Comparison of ENCODE assay signal across 9 mouse cellular contexts in genomic region chr6:18848702-18849061, GRCm38 (mm10). TPM values are rescaled to one million over a fixed set of nuclear protein-coding genes. Genes with fewer than 3 reads are reported as not detected.
DNase-seq lines count a peak whose midpoint lies in the region; ATAC-seq and TF ChIP-seq lines count a peak whose summit lies in the region.
"Had no signal": no experiment of that assay in that cellular context is flagged by ENCODE, and none has a peak within 500 bp of the region (broad histone marks: within the 10 kb centered on the region; RNA-seq: fewer than 3 reads in every experiment).

No protein-coding gene starts in this region.

- peak overlapping the region; percentile 75 for H3K4me2 ChIP-seq in liver, embryonic 13.5 days

- WGBS in cerebellum, adult 2 months: under 1% methylated on average over 28 of the region's 28 CpGs
- under 1% methylated on average over 28 of the region's 28 CpGs for WGBS in thymus, adult 2 months
- under 1% methylated on average over 28 of the region's 28 CpGs for WGBS in liver, embryonic 13.5 days (ENCODE audit: insufficient replicate concordance)

- intact Hi-C loops in gastrocnemius, postnatal 14 days (cut with DNase I; ENCODE audit: low total_unique reads): no loop called here

- peak overlapping the region; percentile 95 for H3K9ac ChIP-seq in liver, embryonic 13.5 days

- H3K4me3 ChIP-seq in cerebellum, adult 2 months (replicated peaks; ENCODE audit: insufficient read depth, low read depth, low read length): peak overlapping the region; percentile 94
- H3K4me3 ChIP-seq in thymus, adult 2 months (ENCODE audit: control insufficient read depth, insufficient read depth, low read length): peak overlapping the region; percentile 54
- peak overlapping the region; percentile 89 for H3K4me3 ChIP-seq in liver, embryonic 13.5 days (replicated peaks)

- H3K9me3 ChIP-seq in liver, embryonic 13.5 days (replicated peaks): no peaks in the 10 kb centered on the region

- no peaks in the 10 kb centered on the region for H3K4me1 ChIP-seq in cerebellum, adult 2 months (ENCODE audit: control insufficient read depth, insufficient read depth, low read length)
- no peaks in the 10 kb centered on the region for H3K4me1 ChIP-seq in thymus, adult 2 months (replicated peaks; ENCODE audit: control insufficient read depth, insufficient read depth, low read length)
- peaks cover 16% of the 10 kb centered on the region for H3K4me1 ChIP-seq in liver, embryonic 13.5 days (replicated peaks)

- ATAC-seq in liver, embryonic 13.5 days (ENCODE audit: low read depth): no peak

- no peak overlapping the region for H3K27ac ChIP-seq in cerebellum, adult 2 months (ENCODE audit: insufficient read depth, low read length)
- peak overlapping the region; percentile 70; the same call in 1 of the 2 replicates for H3K27ac ChIP-seq in thymus, adult 2 months (ENCODE audit: control insufficient read depth, insufficient read depth, low read length)
- H3K27ac ChIP-seq in liver, embryonic 13.5 days: peak overlapping the region; percentile 91

- no peak for TF ChIP-seq POLR2A in cerebellum, adult 2 months (IDR thresholded peaks at IDR 0.05; ENCODE audit: borderline replicate concordance, insufficient read depth, low read length)
- TF ChIP-seq POLR2A in thymus, adult 2 months (IDR thresholded peaks at IDR 0.05; ENCODE audit: control insufficient read depth, extremely low read depth, insufficient read depth, low read length, poor library complexity): no peak

- DNase-seq in cerebellum, adult 2 months: no peak
- DNase-seq in cerebellum, adult 8-10 months: no peak
- no peak for DNase-seq in thymus, adult 2 months
- no peak for DNase-seq in thymus, postnatal 0 days (ENCODE audit: low spot score)
- no peak for DNase-seq in liver, embryonic 13.5 days
- no peak for DNase-seq in frontal cortex, postnatal 36 days (ENCODE audit: low spot score in 2 of 2)
- DNase-seq in gastrocnemius, postnatal 14 days: no peak
- DNase-seq in T-cell, adult 2 months (ENCODE audit: low spot score): no peak

- no peak for TF ChIP-seq CTCF in cerebellum, adult 2 months (IDR thresholded peaks at IDR 0.05; ENCODE audit: borderline replicate concordance, insufficient read depth, low read depth, low read length)
- no peak for TF ChIP-seq CTCF in thymus, adult 2 months (IDR thresholded peaks at IDR 0.05; ENCODE audit: borderline replicate concordance, control insufficient read depth, extremely low read depth, insufficient read depth, low read length, poor library complexity)

- H3K27me3 ChIP-seq in cerebellum, adult 2 months (ENCODE audit: control insufficient read depth, insufficient read depth, low read length): no peaks in the 10 kb centered on the region
- no peaks in the 10 kb centered on the region for H3K27me3 ChIP-seq in thymus, adult 2 months (ENCODE audit: control insufficient read depth, insufficient read depth, low read length)
- H3K27me3 ChIP-seq in liver, embryonic 13.5 days: no peaks in the 10 kb centered on the region

- H3K36me3 ChIP-seq in thymus, adult 2 months (ENCODE audit: control insufficient read depth, insufficient read depth, low read length): peaks cover 28% of the 10 kb centered on the region
- peaks cover 25% of the 10 kb centered on the region for H3K36me3 ChIP-seq in liver, embryonic 13.5 days

RNA-seq across cellular contexts. Expression of gene Lsm8, which starts 0.3 kb away (rescaled TPM):
- polyA plus RNA-seq in cerebellum, adult 2 months (2012; rRNA removed): 36.6 and 40.1 TPM in 2 replicates
- polyA plus RNA-seq in thymus, adult 2 months (2012; rRNA removed): 38.1 and 40.2 TPM in 2 replicates
- 250 and 263 TPM in 2 replicates for polyA plus RNA-seq in thymus, postnatal 0 days (2015; fragmentation: Nextera tagmentation; extraction: Ambion mirVana)
- polyA plus RNA-seq in liver, embryonic 13.5 days (2015; fragmentation: Nextera tagmentation; extraction: Ambion mirVana): 107 and 126 TPM in 2 replicates
- 10 to 100 TPM; 15.5 to 17.0 TPM for total RNA-seq in gastrocnemius, postnatal 14 days (2021)

RNA-seq across cellular contexts. Expression of gene Ankrd7, which starts 17.4 kb away (rescaled TPM):
- polyA plus RNA-seq in cerebellum, adult 2 months (2012; rRNA removed): 0.17 and 0.23 TPM in 2 replicates
- polyA plus RNA-seq in thymus, adult 2 months (2012; rRNA removed): not detected in 2 replicates
- 0.12 TPM in 1 of 2 replicates, not detected in the other for polyA plus RNA-seq in thymus, postnatal 0 days (2015; fragmentation: Nextera tagmentation; extraction: Ambion mirVana)
- 0.09 TPM in 1 of 2 replicates, not detected in the other for polyA plus RNA-seq in liver, embryonic 13.5 days (2015; fragmentation: Nextera tagmentation; extraction: Ambion mirVana)
- total RNA-seq in gastrocnemius, postnatal 14 days (2021): not detected
- polyA plus RNA-seq: urinary bladder, adult 2 months had no signal
